Mouse (Mus musculus): ENCODE measurements around the gene Kdm1a. TPM values are rescaled to one million over a fixed set of nuclear protein-coding genes. Genes with fewer than 3 reads are reported as not detected.

The Kdm1a gene
- polyA plus RNA-seq, 1 experiment from 2014 or later, result 83.6 TPM

Small RNAs within 50 kb of the gene (microRNA-seq; reads per million reads assigned to microRNA genes)
- gene Gm22180, result not detected

Other genes with a start within 250 kb of the Kdm1a start
- gene Htr1d, start 179.2 kb downstream of the Kdm1a start, polyA plus RNA-seq (2014; fragmentation: Nextera tagmentation; extraction: Ambion mirVana), result 2.5 and 2.6 TPM in 2 replicates
- 0.45 and 0.50 TPM in 2 replicates for gene 6030445D17Rik, start 140.5 kb downstream of the Kdm1a start, polyA plus RNA-seq (2014; fragmentation: Nextera tagmentation; extraction: Ambion mirVana)
- 56.8 and 65.2 TPM in 2 replicates for gene Luzp1, start 133.0 kb downstream of the Kdm1a start, polyA plus RNA-seq (2014; fragmentation: Nextera tagmentation; extraction: Ambion mirVana)
- gene Tex46, start 7.7 kb upstream of the Kdm1a start, polyA plus RNA-seq (2014; fragmentation: Nextera tagmentation; extraction: Ambion mirVana), result not detected in 2 replicates
- 0.09 TPM in 1 of 2 replicates, not detected in the other for gene Lactbl1, start 19.9 kb upstream of the Kdm1a start, polyA plus RNA-seq (2014; fragmentation: Nextera tagmentation; extraction: Ambion mirVana)
- gene Ephb2, start 233.3 kb upstream of the Kdm1a start, polyA plus RNA-seq (2014; fragmentation: Nextera tagmentation; extraction: Ambion mirVana), result 19.6 and 24.7 TPM in 2 replicates

All from neural tube, embryonic 14.5 days (tissue).